Mouse (Mus musculus) hindbrain, embryonic 15.5 days (tissue): ENCODE measurements around the gene Zfp672. TPM values are rescaled to one million over a fixed set of nuclear protein-coding genes. Genes with fewer than 3 reads are reported as not detected.
"Not testable (repeated sequence)": the region's sequence is repeated elsewhere in the genome, so short reads cannot be mapped to it uniquely, and the experiment has no call there.

Source experiments
- ATAC-seq: fragments of 200-750 bp; cut with Nextera tagmentation; 2 replicates; pipeline ENCODE4 v1.8.0; 2017; ENCODE audit warnings: low read depth, moderate number of reproducible peaks, moderate TSS enrichment; ENCODE audit not compliant: low FRiP score
- H3K27ac ChIP-seq: fragments of 300-500 bp; sonication (generic); replicated peaks from 2 replicates; pipeline ENCODE4 v1.5.1; 2015; ENCODE audit warnings: mild to moderate bottlenecking, inconsistent platforms
- H3K27me3 ChIP-seq: fragments of 300-500 bp; sonication (generic); 2 replicates; pipeline ENCODE4 v1.6.1; 2015; ENCODE audit warnings: control low read depth, inconsistent platforms
- H3K36me3 ChIP-seq: fragments of 300-500 bp; sonication (generic); 2 replicates; pipeline ENCODE4 v1.6.1; 2015; ENCODE audit warnings: control low read depth, inconsistent platforms
- H3K4me1 ChIP-seq: fragments of 300-500 bp; sonication (generic); replicated peaks from 2 replicates; pipeline ENCODE4 v1.6.1; 2015; ENCODE audit warnings: control low read depth, inconsistent platforms
- H3K4me2 ChIP-seq: fragments of 300-500 bp; sonication (generic); 2 replicates; pipeline ENCODE4 v1.6.1; 2015; ENCODE audit warnings: moderate library complexity, mild to moderate bottlenecking, inconsistent platforms
- H3K4me3 ChIP-seq: fragments of 300-500 bp; sonication (generic); 2 replicates; pipeline ENCODE4 v1.5.1; 2015; ENCODE audit warnings: mild to moderate bottlenecking, inconsistent platforms
- H3K9ac ChIP-seq: fragments of 300-500 bp; sonication (generic); 2 replicates; pipeline ENCODE4 v1.6.1; 2015; ENCODE audit warnings: inconsistent platforms
- H3K9me3 ChIP-seq: fragments of 300-500 bp; sonication (generic); 2 replicates; pipeline ENCODE4 v1.6.1; 2016; ENCODE audit warnings: control low read depth, inconsistent platforms
- WGBS: fragments of 180-500 bp; shearing (Covaris S2); methylation state at CpG from one replicate; pipeline ENCODE4 v1.1.7; 2015; 5-methylcytosine and 5-hydroxymethylcytosine counted together
- polyA plus RNA-seq: library from polyadenylated mRNA; unstranded; fragments of >200 nt; fragmentation: Nextera tagmentation; extraction: Ambion mirVana; gene quantifications from 2 replicates; pipeline ENCODE4 v1.2.1, GENCODE M21; 2015

Gene Zfp672
- 37.5 and 39.4 TPM in 2 replicates for polyA plus RNA-seq

GRCm38 (mm10) chr11:58330276-58331148 lies at the start of gene Zfp672, which contains the start of gene Sh3bp5l:
Gene Zfp672 (minus strand): TSS chr11:58330339.
Gene Sh3bp5l (plus strand): TSS chr11:58330724.
- Histone ChIP-seq H3K27ac (peak within 1 kb of the TSS; percentile 73), H3K9ac (peak within 1 kb of the TSS; percentile 95), H3K27me3 (no peaks in the 10 kb centered on the region), H3K4me1 (peaks cover 55% of the 10 kb centered on the region), H3K9me3 (no peaks in the 10 kb centered on the region), H3K4me2 (peak within 1 kb of the TSS; percentile 85), H3K36me3 (peaks cover 25% of the 10 kb centered on the region), H3K4me3 (peak within 1 kb of the TSS; percentile 96)
- ATAC-seq = peak; percentile 96
- under 1% methylated on average over 52 of the region's 52 CpGs for WGBS

GRCm38 (mm10) chr11:58379516-58379915 lies 49.4 kb upstream of the Zfp672 start:
- no peak overlapping the region for H3K27ac ChIP-seq
- no peaks in the 10 kb centered on the region for H3K4me1 ChIP-seq
- 94% methylated on average over 1 of the region's 1 CpGs for WGBS
- H3K4me3 ChIP-seq = no peak overlapping the region
- no peak overlapping the region for H3K9ac ChIP-seq
- no peak overlapping the region for H3K4me2 ChIP-seq
- no peak for ATAC-seq
- no peaks in the 10 kb centered on the region for H3K36me3 ChIP-seq
- no peaks in the 10 kb centered on the region for H3K27me3 ChIP-seq
- H3K9me3 ChIP-seq = no peaks in the 10 kb centered on the region

GRCm38 (mm10) chr11:58378763-58379278 lies 48.7 kb upstream of the Zfp672 start, which contains the start of gene Lypd8:
Gene Lypd8 (plus strand): TSS chr11:58379043.
- H3K4me2 ChIP-seq = no peak within 1 kb of the TSS
- no peaks in the 10 kb centered on the region for H3K4me1 ChIP-seq
- no peak for ATAC-seq
- H3K27me3 ChIP-seq = no peaks in the 10 kb centered on the region
- H3K9me3 ChIP-seq = no peaks in the 10 kb centered on the region
- H3K9ac ChIP-seq = no peak within 1 kb of the TSS
- no peaks in the 10 kb centered on the region for H3K36me3 ChIP-seq
- H3K4me3 ChIP-seq = no peak within 1 kb of the TSS
- no peak within 1 kb of the TSS for H3K27ac ChIP-seq
- WGBS = 94% methylated on average over 3 of the region's 3 CpGs

- Histone ChIP-seq H3K9ac (no peak overlapping the region), H3K36me3 (no peaks in the 10 kb centered on the region), H3K27me3 (no peaks in the 10 kb centered on the region), H3K4me2 (no peak overlapping the region), H3K4me1 (no peaks in the 10 kb centered on the region), H3K4me3 (no peak overlapping the region), H3K27ac (no peak overlapping the region), H3K9me3 (no peaks in the 10 kb centered on the region)
- WGBS = 85% methylated on average over 1 of the region's 1 CpGs
- no peak for ATAC-seq
Observed at GRCm38 (mm10) chr11:58377686-58378085, 47.5 kb upstream of the Zfp672 start.

- 95% methylated on average over 2 of the region's 2 CpGs for WGBS
- Histone ChIP-seq H3K4me3 (no peak overlapping the region), H3K27ac (no peak overlapping the region), H3K4me2 (no peak overlapping the region), H3K27me3 (no peaks in the 10 kb centered on the region), H3K9ac (no peak overlapping the region), H3K9me3 (no peaks in the 10 kb centered on the region), H3K4me1 (no peaks in the 10 kb centered on the region), H3K36me3 (no peaks in the 10 kb centered on the region)
- no peak for ATAC-seq
Observed at GRCm38 (mm10) chr11:58377273-58377672, 47.1 kb upstream of the Zfp672 start.

DNA sequence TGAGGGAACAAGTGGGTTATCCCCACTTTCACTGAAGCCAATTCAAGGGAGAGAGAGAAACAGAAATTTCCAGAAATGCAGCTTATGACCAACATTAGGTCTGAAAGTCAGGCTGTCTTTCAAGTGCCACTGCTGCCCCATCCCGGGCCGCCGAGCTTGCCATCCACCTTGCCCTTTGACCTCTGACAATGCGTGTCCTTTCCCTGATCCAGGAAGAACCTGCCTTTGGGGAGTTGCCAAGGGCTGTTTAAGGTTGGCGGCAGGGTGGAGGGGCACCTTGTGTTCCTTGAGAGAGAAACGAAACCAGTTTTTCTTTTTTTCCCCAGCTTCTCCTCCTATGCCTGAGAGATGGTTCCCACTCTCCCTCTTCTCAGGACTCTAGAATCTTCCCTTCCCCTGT lies 36.1 kb upstream of the Zfp672 start:
- not testable (repeated sequence) for H3K4me1 ChIP-seq, H3K36me3 ChIP-seq, H3K9me3 ChIP-seq, H3K27ac ChIP-seq, ATAC-seq, H3K4me3 ChIP-seq, H3K9ac ChIP-seq, H3K27me3 ChIP-seq, H3K4me2 ChIP-seq
- no CpG with 5 or more reads among the region's 6 CpGs for WGBS

DNA sequence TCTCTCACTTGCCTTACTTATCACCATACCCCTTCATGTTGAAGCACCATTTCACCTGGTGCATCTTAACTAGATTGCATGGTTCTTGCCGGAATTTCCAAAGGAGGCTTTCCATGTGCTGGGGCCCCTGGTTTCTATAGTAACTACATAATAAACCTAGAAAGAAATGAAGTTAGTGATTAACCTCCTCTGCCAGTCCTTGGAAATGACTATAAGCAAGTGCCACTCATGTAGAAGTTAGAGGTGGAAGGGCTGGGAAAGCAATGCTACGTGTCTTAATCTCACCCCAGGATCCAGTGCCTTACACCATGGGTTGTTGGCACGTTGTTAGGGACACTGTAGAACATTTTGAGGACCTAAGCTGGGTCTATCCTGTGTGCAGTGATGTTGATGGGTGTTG lies 34.3 kb upstream of the Zfp672 start:
- Histone ChIP-seq H3K27me3 (no peaks in the 10 kb centered on the region), H3K4me1 (no peaks in the 10 kb centered on the region), H3K9ac (no peak overlapping the region), H3K9me3 (no peaks in the 10 kb centered on the region), H3K36me3 (no peaks in the 10 kb centered on the region), H3K27ac (no peak overlapping the region), H3K4me3 (no peak overlapping the region), H3K4me2 (no peak overlapping the region)
- WGBS = 78% methylated on average over 3 of the region's 3 CpGs
- ATAC-seq = no peak

DNA sequence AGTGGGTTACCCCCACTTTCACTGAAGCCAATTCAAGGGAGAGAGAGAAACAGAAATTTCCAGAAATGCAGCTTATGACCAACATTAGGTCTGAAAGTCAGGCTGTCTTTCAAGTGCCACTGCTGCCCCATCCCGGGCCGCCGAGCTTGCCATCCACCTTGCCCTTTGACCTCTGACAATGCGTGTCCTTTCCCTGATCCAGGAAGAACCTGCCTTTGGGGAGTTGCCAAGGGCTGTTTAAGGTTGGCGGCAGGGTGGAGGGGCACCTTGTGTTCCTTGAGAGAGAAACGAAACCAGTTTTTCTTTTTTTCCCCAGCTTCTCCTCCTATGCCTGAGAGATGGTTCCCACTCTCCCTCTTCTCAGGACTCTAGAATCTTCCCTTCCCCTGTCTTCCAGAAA lies 32.4 kb upstream of the Zfp672 start:
- not testable (repeated sequence) for ATAC-seq, H3K36me3 ChIP-seq, H3K27ac ChIP-seq, H3K9me3 ChIP-seq, H3K9ac ChIP-seq, H3K27me3 ChIP-seq, H3K4me3 ChIP-seq, H3K4me2 ChIP-seq, H3K4me1 ChIP-seq
- no CpG with 5 or more reads among the region's 6 CpGs for WGBS

DNA sequence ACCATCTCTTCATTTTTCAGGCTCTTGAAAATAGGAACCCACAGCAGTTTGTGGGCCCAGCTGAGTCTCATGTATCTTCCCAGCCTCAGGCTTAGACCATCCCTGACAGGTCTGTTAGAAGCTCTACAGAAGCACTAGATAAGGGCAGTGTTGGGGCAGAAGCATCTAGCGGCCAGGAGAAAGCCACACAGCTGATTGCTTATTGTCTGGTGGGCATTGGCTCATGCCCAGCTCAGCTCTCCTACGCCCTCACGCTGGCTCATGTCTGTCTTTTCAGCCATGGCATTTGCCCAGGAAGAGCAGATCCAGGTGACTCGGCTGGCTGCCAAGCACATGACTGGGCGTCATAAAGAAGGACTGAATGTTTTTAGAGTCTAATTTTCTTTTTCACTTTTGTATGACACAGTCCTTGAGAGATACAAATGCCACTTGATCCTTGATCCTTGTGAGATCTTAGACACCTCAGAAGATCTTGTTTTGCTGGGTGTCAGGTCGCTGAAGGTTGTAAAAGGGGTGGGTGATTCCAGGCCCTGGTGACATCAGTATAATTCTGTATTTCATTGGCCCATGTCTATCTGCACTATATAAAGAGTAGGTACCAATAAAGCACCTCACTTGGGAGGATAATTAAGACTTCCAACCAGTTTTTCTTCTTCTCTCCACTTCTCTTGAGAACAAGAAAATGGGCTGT lies 27.9 kb upstream of the Zfp672 start:
- no peaks in the 10 kb centered on the region for H3K9me3 ChIP-seq
- no peaks in the 10 kb centered on the region for H3K4me1 ChIP-seq
- no peak overlapping the region for H3K4me2 ChIP-seq
- H3K9ac ChIP-seq = no peak overlapping the region
- no peak overlapping the region for H3K4me3 ChIP-seq
- H3K27me3 ChIP-seq = no peaks in the 10 kb centered on the region
- no peaks in the 10 kb centered on the region for H3K36me3 ChIP-seq
- WGBS = 88% methylated on average over 6 of the region's 6 CpGs
- no peak overlapping the region for H3K27ac ChIP-seq
- no peak for ATAC-seq

DNA sequence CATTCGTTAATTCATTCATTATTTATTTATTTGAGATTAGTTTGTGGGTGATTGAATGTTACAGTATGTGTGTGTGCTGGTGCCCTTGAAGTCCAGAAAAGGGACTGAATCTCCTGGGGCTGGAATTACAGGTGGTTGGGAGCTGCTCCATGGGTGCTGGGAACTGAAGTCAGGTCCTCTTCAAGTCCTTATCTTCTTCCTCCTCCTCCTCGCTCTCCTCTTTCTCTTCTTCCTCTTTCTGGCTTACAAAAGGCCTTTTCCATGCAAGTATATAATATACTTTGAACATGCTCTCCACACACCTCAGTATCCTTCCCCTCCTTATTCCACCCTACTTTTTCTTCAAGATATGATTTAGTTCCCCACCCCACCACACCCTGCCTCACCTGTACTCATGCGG lies 26.9 kb upstream of the Zfp672 start:
- Histone ChIP-seq H3K4me3 (no peak overlapping the region), H3K4me1 (no peaks in the 10 kb centered on the region), H3K9me3 (no peaks in the 10 kb centered on the region), H3K9ac (no peak overlapping the region), H3K27ac (no peak overlapping the region), H3K36me3 (no peaks in the 10 kb centered on the region), H3K27me3 (no peaks in the 10 kb centered on the region), H3K4me2 (no peak overlapping the region)
- WGBS = 87% methylated on average over 3 of the region's 3 CpGs
- no peak for ATAC-seq

- H3K27ac ChIP-seq = no peak overlapping the region
- H3K4me2 ChIP-seq = no peak overlapping the region
- H3K9ac ChIP-seq = no peak overlapping the region
- H3K4me1 ChIP-seq = no peaks in the 10 kb centered on the region
- ATAC-seq = no peak
- no peaks in the 10 kb centered on the region for H3K27me3 ChIP-seq
- no peaks in the 10 kb centered on the region for H3K9me3 ChIP-seq
- H3K4me3 ChIP-seq = no peak overlapping the region
- H3K36me3 ChIP-seq = no peaks in the 10 kb centered on the region
- 85% methylated on average over 3 of the region's 3 CpGs for WGBS
Observed at GRCm38 (mm10) chr11:58354927-58355326, 24.8 kb upstream of the Zfp672 start.

DNA sequence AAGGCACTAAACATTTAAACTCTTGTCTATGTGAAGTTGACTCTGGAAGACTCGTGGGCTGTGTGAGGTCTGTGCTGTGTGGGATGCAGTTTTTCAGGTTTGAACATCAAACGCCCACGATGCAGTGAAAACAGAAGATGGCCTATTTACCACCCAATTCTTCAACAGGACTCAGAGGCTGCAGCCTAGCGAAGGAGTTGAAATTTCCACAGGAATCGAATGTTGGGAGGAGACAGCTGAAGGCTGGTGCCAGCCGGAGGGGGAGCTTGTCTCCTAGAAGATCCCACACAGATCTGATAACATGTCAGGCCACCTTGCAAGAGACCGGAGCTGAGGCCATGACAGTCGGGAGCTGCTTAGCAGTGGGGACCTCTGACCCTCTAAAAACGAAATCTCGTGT lies 24.3 kb upstream of the Zfp672 start:
- WGBS = 74% methylated on average over 10 of the region's 10 CpGs
- Histone ChIP-seq H3K36me3 (no peaks in the 10 kb centered on the region), H3K27me3 (no peaks in the 10 kb centered on the region), H3K4me2 (no peak overlapping the region), H3K9me3 (no peaks in the 10 kb centered on the region), H3K9ac (no peak overlapping the region), H3K4me1 (no peaks in the 10 kb centered on the region), H3K4me3 (no peak overlapping the region), H3K27ac (no peak overlapping the region)
- ATAC-seq = no peak
